9 mouse cellular contexts compared by ENCODE assay signal in the genomic region with DNA sequence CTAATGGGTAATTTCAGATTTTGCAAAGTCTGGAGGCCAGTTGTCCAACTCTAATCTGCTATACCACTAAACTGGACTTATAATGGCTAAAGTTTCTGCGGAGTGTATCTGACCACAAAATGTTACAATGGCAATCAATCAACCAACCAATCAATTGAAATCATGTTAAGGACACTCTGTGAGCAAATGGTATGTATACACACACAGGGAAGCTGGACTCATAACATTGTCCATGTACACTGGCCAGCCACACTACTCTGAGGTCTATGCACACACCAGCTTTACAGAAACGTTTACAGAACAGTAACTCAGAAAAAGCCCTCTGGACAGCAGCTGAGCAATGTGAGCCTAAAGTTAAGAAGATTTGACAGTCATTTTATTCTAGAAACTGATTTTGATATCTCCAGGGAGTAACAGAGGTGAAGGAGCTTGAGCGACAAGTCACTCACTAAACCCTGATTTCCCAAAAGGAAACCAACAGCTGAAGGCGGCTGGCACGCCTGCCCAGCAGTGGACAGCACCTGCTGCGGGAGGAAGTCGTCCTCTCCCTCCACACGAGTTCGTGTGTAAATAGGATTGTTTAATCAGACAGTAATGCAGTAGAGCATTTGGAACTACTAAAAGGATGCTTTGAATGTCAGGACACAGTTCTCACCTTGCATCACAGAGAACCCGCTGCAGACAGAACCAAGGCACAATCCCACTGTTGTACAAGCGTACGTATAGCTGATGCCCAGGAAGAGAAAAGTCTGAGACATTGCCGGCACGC. TPM values are rescaled to one million over a fixed set of nuclear protein-coding genes. Genes with fewer than 3 reads are reported as not detected.
DNase-seq lines count a peak whose midpoint lies in the region; TF ChIP-seq lines count a peak whose summit lies in the region.
"Had no signal": no experiment of that assay in that cellular context is flagged by ENCODE, and none has a peak within 500 bp of the region (broad histone marks: within the 10 kb centered on the region; RNA-seq: fewer than 3 reads in every experiment).

No protein-coding gene starts in this region.

- TF ChIP-seq CTCF in layer of hippocampus, adult 2 months (conservative IDR thresholded peaks at IDR 0.05) = no peak

- DNase-seq in gastrocnemius, postnatal 14 days = peak; percentile 48
- no peak for DNase-seq in gastrocnemius, postnatal 4 days (ENCODE audit: low spot score in 2 of 2)
- no peak for DNase-seq in layer of hippocampus, adult 2 months (ENCODE audit: low spot score in 2 of 2)
- no peak for DNase-seq in layer of hippocampus, adult 9-10 months (ENCODE audit: low spot score)
- peak; percentile 85 for DNase-seq in 3T3-L1 (ENCODE audit: low read depth, low spot score)
- DNase-seq in adrenal gland, postnatal 14 days = peak; percentile 62
- no peak for DNase-seq in layer of hippocampus, postnatal 36 days
- no peak for DNase-seq in frontal cortex, postnatal 25 days (ENCODE audit: low spot score in 2 of 2)

- peak overlapping the region; percentile 100 for H3K27ac ChIP-seq in layer of hippocampus, adult 2 months
- H3K27ac ChIP-seq: hindbrain, embryonic 13.5 days had no signal

- intact Hi-C loops in gastrocnemius, postnatal 14 days (cut with DNase I; ENCODE audit: low total_unique reads) = no loop called here

- H3K4me3 ChIP-seq in layer of hippocampus, adult 2 months = no peak overlapping the region; the same call in 1 of the 2 replicates
- H3K4me3 ChIP-seq: hindbrain, embryonic 13.5 days had no signal

RNA-seq across cellular contexts. Expression of a gene that starts 35.6 kb away (rescaled TPM):
- 1 to 10 TPM; 7.1 to 7.7 TPM for total RNA-seq in gastrocnemius, postnatal 14 days (2021)
- 10 to 100 TPM; 16.2 to 16.7 TPM for total RNA-seq in gastrocnemius, postnatal 4 days (2021)
- 10 to 100 TPM in 1 of 2 experiments, 1 to 10 TPM in 1; 9.5 to 10.6 TPM for total RNA-seq in layer of hippocampus, adult 2 months (2021)
- total RNA-seq in adrenal gland, postnatal 14 days (2021) = 26.0 and 34.5 TPM in 2 replicates
- total RNA-seq in layer of hippocampus, postnatal 36 days (2021) = 10 to 100 TPM; 13.5 to 14.2 TPM

RNA-seq across cellular contexts. Expression of a gene that starts 38.1 kb away (rescaled TPM):
- total RNA-seq in gastrocnemius, postnatal 14 days (2021) = 1 to 10 TPM; 2.1 to 2.3 TPM
- 1 to 10 TPM; 3.7 to 3.8 TPM for total RNA-seq in gastrocnemius, postnatal 4 days (2021)
- total RNA-seq in layer of hippocampus, adult 2 months (2021) = 1 to 10 TPM; 3.5 to 3.6 TPM
- 14.7 and 16.5 TPM in 2 replicates for total RNA-seq in adrenal gland, postnatal 14 days (2021)
- total RNA-seq in layer of hippocampus, postnatal 36 days (2021) = 1 to 10 TPM; 2.5 to 2.7 TPM

RNA-seq across cellular contexts. Expression of a gene that starts 54.4 kb away (rescaled TPM):
- total RNA-seq in gastrocnemius, postnatal 14 days (2021) = under 1 TPM; 0.42 to 0.66 TPM
- 1 to 10 TPM; 1.5 to 2.6 TPM for total RNA-seq in gastrocnemius, postnatal 4 days (2021)
- total RNA-seq in layer of hippocampus, adult 2 months (2021) = 1 to 10 TPM; 2.5 to 3.2 TPM
- total RNA-seq in adrenal gland, postnatal 14 days (2021) = 1.4 and 1.7 TPM in 2 replicates
- 1 to 10 TPM; 1.9 to 2.2 TPM for total RNA-seq in layer of hippocampus, postnatal 36 days (2021)

Comparison
In these comparisons a context has a peak if more than half of its experiments do, and no peak if none do; other contexts are left out.
1. DNase-seq: peak in gastrocnemius, postnatal 14 days (single experiment), 3T3-L1 (single experiment) and adrenal gland, postnatal 14 days (single experiment); none in gastrocnemius, postnatal 4 days (0 of 2), layer of hippocampus, adult 2 months (0 of 2), layer of hippocampus, adult 9-10 months (single experiment), layer of hippocampus, postnatal 36 days (0 of 2) and frontal cortex, postnatal 25 days (0 of 2).